Mouse (Mus musculus) left cerebral cortex, adult 2 months (tissue): ENCODE data around the gene Eif3g. TPM values are rescaled to one million over a fixed set of nuclear protein-coding genes. Genes with fewer than 3 reads are reported as not detected.
A peak's percentile ranks its signal among the peaks of the same experiment; 100 is the strongest.

Source experiments
- DNase-seq, 2 experiments: peaks; one replicate each; pipeline ENCODE4 v3.0.0; 2021 to 2022; ENCODE audit warnings: low spot score in 2 of 2, mixed read lengths in 1 of 2; ENCODE audit errors: extremely low spot score in 1 of 2
- H3K27ac ChIP-seq: fragments of 200-600 bp; 2 replicates; pipeline ENCODE4 v1.8.1; 2022
- H3K4me3 ChIP-seq: fragments of 200-600 bp; 2 replicates; pipeline ENCODE4 v1.8.1; 2022
- CTCF ChIP-seq: fragments of 200-600 bp; IDR thresholded peaks from 2 replicates; pipeline ENCODE4 v1.8.1; 2022; ENCODE audit warnings: antibody characterized with exemption, mild to moderate bottlenecking, moderate library complexity
- intact Hi-C: fragments of 180-260 bp; cut with DNase I; formaldehyde crosslinking; loops from one replicate; pipeline ENCODE4 v1.15.1; 2025
- long read RNA-seq, 2 experiments: library from polyadenylated mRNA; stranded (forward); transcript quantifications; one replicate each; pipeline ENCODE4 v2.0.0; 2021; ENCODE audit warnings: borderline mapping rate in 2 of 2
- total RNA-seq, 2 experiments: library from RNA; stranded (reverse); gene quantifications; 2 replicates each; pipeline ENCODE4 v1.2.3; 2021

Gene Eif3g
- total RNA-seq = 100 to 1,000 TPM; 118 to 122 TPM
- long read RNA-seq, experiment 1, transcript Eif3g-201 (11 exons, 1,101 nt) = major isoform, 50 of 59 reads
- long read RNA-seq, experiment 1, partial matches to known transcripts = 5 of 59 reads
- long read RNA-seq, experiment 1, other reads (novel, unspliced or antisense) = 4 of 59 reads
- long read RNA-seq, experiment 2, transcript Eif3g-201 (11 exons, 1,101 nt) = major isoform, 28 of 37 reads
- long read RNA-seq, experiment 2, partial matches to known transcripts = 4 of 37 reads
- long read RNA-seq, experiment 2, other reads (novel, unspliced or antisense) = 5 of 37 reads

- DNase-seq = peak; percentile 83 to 87
- Histone ChIP-seq H3K4me3 (peak within 1 kb of the TSS; percentile 87), H3K27ac (peak within 1 kb of the TSS; percentile 78)
- intact Hi-C loops = loop anchor here (1.0 to 5.0 kb wide), 3 partner anchors 10 to 174 kb away; partner anchors contain the start of genes Fdx1l, Gm49373 and Ppan
- TF ChIP-seq CTCF = peak; percentile 99
These were observed at the start of gene Eif3g for GRCm38 (mm10) chr9:20898511-20899073. Gene Eif3g, minus strand, starts transcription at chr9:20898623.

GRCm38 (mm10) chr9:20946066-20946880 is 47.9 kb upstream of the Eif3g start:
- TF ChIP-seq CTCF = no peak
- no peak overlapping the region for H3K27ac ChIP-seq
- intact Hi-C loops = no loop called here
- no peak overlapping the region for H3K4me3 ChIP-seq
- no peak for DNase-seq

- no peak for TF ChIP-seq CTCF
- Histone ChIP-seq H3K4me3 (no peak overlapping the region), H3K27ac (no peak overlapping the region)
- DNase-seq = no peak
- intact Hi-C loops = no loop called here
These were observed 46.4 kb upstream of the Eif3g start for GRCm38 (mm10) chr9:20944697-20945370.

GRCm38 (mm10) chr9:20943911-20944310 is 45.5 kb upstream of the Eif3g start:
- Histone ChIP-seq H3K27ac (no peak overlapping the region), H3K4me3 (no peak overlapping the region)
- DNase-seq = no peak
- intact Hi-C loops = no loop called here
- no peak for TF ChIP-seq CTCF

- DNase-seq = no peak
- H3K27ac ChIP-seq = no peak overlapping the region
- intact Hi-C loops = no loop called here
- H3K4me3 ChIP-seq = no peak overlapping the region
- TF ChIP-seq CTCF = no peak; the same call in 1 of the 2 replicates
These were observed 45.0 kb upstream of the Eif3g start for GRCm38 (mm10) chr9:20943396-20943795.

- TF ChIP-seq CTCF = no peak
- DNase-seq = no peak
- no peak overlapping the region for H3K27ac ChIP-seq
- intact Hi-C loops = no loop called here
- no peak overlapping the region for H3K4me3 ChIP-seq
These were observed 24.8 kb upstream of the Eif3g start for GRCm38 (mm10) chr9:20923258-20923657.

GRCm38 (mm10) chr9:20916160-20916559 is 17.7 kb upstream of the Eif3g start:
- no peak for DNase-seq
- no peak overlapping the region for H3K4me3 ChIP-seq
- TF ChIP-seq CTCF = peak; percentile 50
- no peak overlapping the region for H3K27ac ChIP-seq
- intact Hi-C loops = no loop called here

GRCm38 (mm10) chr9:20909948-20910347 is 11.5 kb upstream of the Eif3g start:
- H3K4me3 ChIP-seq = no peak overlapping the region
- no peak for DNase-seq
- no peak overlapping the region for H3K27ac ChIP-seq
- TF ChIP-seq CTCF = no peak
- intact Hi-C loops = no loop called here

GRCm38 (mm10) chr9:20902174-20902491 is 3.7 kb upstream of the Eif3g start:
- no peak for TF ChIP-seq CTCF

GRCm38 (mm10) chr9:20901466-20902173 is 3.2 kb upstream of the Eif3g start:
- no peak overlapping the region for H3K4me3 ChIP-seq
- intact Hi-C loops = loop anchor here (2.0 kb wide), 2 partner anchors 101 to 235 kb away; partner anchors contain the start of gene Mrpl4
- TF ChIP-seq CTCF = peak; percentile 74
- DNase-seq = no peak
- no peak overlapping the region for H3K27ac ChIP-seq

More at GRCm38 (mm10) chr9:20902174-20902491, 3.7 kb upstream of the Eif3g start:
- intact Hi-C loops = no loop called here
- DNase-seq = no peak
- H3K27ac ChIP-seq = no peak overlapping the region
- H3K4me3 ChIP-seq = no peak overlapping the region
